Mouse (Mus musculus): ENCODE data around the gene Fpr3. TPM values are rescaled to one million over a fixed set of nuclear protein-coding genes. Genes with fewer than 3 reads are reported as not detected.

Gene Fpr3
- not detected in 2 replicates for polyA plus RNA-seq (2021; fragmentation: Nextera tagmentation)
- long read RNA-seq, experiment 1, partial matches to known transcripts: 0 of 2 reads
- long read RNA-seq, experiment 1, other reads (novel, unspliced or antisense): 2 of 2 reads
- long read RNA-seq, experiment 2, partial matches to known transcripts: 0 of 1 reads
- long read RNA-seq, experiment 2, other reads (novel, unspliced or antisense): 1 of 1 reads

DNA sequence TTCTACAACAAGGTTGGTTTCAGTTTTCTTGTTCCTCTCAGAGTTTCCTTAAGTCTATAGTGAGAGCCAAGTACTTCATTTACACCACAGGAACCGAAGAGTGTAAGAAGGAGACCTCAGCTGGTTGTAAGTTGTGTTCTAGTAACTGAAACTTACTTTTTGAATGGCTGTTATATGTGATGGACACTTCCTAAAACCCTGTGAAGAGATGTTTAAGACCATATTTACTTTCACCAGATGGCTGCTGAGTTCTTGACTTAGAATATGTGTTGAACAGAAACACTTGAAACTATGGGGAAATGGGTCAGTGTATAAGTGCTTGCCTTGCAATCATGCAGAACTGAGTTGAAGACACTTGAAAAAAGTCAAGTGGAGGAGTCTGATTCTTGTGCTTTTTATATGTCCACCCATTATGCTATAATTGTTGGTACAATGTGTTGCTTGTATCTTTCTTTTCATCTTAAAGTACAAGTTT, at the start of gene Fpr3, which contains the start of gene Fpr2:
Fpr3 (plus strand) TSS at position 79 of the 475 bp plus-strand sequence.
Fpr2 (plus strand) TSS at position 51 of the 475 bp plus-strand sequence.

GRCm38 (mm10) chr17:17855064-17855838, 32.4 kb upstream of the Fpr3 start, which contains the start of gene Has1:
Gene Has1 (minus strand): TSS chr17:17855205.

DNA sequence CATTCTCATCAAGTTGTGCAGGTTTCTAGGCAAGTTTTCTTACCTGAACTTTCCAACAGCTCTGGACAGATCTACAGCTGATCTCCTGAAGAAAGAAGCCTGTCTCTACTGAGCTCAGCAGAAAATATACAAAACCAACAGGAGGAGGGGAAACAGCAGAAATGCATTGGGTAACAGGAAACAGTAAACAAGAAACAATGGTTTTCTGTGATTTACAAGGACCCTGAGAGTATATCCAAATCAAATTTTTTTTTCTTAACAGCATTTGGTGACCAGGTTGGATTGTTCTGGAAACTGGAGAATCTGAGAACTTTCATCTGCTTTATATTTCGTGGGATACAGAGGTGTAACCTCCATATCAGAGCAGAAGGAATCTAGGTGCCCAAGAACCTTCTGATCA, 3.8 kb upstream of the Fpr3 start, which contains the start of gene Fpr1:
Fpr1 (minus strand) TSS at position 101 of the 400 bp plus-strand sequence.

Other genes starting within 250 kb of the Fpr3 start
- gene Vmn2r90, start 184.1 kb upstream of the Fpr3 start, polyA plus RNA-seq (2021; fragmentation: Nextera tagmentation): not detected in 2 replicates
- 2.4 and 3.6 TPM in 2 replicates for gene Spaca6, start 60.7 kb upstream of the Fpr3 start, polyA plus RNA-seq (2021; fragmentation: Nextera tagmentation)
- 0.80 and 0.94 TPM in 2 replicates for gene Has1, start 32.6 kb upstream of the Fpr3 start, polyA plus RNA-seq (2021; fragmentation: Nextera tagmentation)
- gene Fpr1, start 3.9 kb upstream of the Fpr3 start, polyA plus RNA-seq (2021; fragmentation: Nextera tagmentation): not detected in 2 replicates
- not detected in 2 replicates for gene Fpr2, start within 50 bp of the Fpr3 start, polyA plus RNA-seq (2021; fragmentation: Nextera tagmentation)
- not detected in 2 replicates for gene Fpr-rs4, start 133.9 kb downstream of the Fpr3 start, polyA plus RNA-seq (2021; fragmentation: Nextera tagmentation)
- not detected in 2 replicates for gene Vmn2r124, start 161.6 kb downstream of the Fpr3 start, polyA plus RNA-seq (2021; fragmentation: Nextera tagmentation)
- not detected in 2 replicates for gene Vmn2r91, start 197.2 kb downstream of the Fpr3 start, polyA plus RNA-seq (2021; fragmentation: Nextera tagmentation)